Mouse (Mus musculus): ENCODE data around the gene Pnpla7.

Pnpla7 gene

GRCm38 (mm10) chr2:25069537-25069936, 93.7 kb downstream of the Pnpla7 start:
- no peak for DNase-seq (ENCODE audit: low read depth, low spot score)

GRCm38 (mm10) chr2:25072398-25072797, 96.6 kb downstream of the Pnpla7 start:
- DNase-seq (ENCODE audit: low read depth, low spot score) = peak; percentile 35

- no peak for DNase-seq (ENCODE audit: low read depth, low spot score)
Measured at GRCm38 (mm10) chr2:25075506-25075905, 99.7 kb downstream of the Pnpla7 start.

GRCm38 (mm10) chr2:25078967-25079366, 103.1 kb downstream of the Pnpla7 start:
- no peak for DNase-seq (ENCODE audit: low read depth, low spot score)

- no peak for DNase-seq (ENCODE audit: low read depth, low spot score)
Measured at GRCm38 (mm10) chr2:25080076-25080475, 104.2 kb downstream of the Pnpla7 start, which contains the start of gene Entpd8. Gene Entpd8 (plus strand): TSS chr2:25080304.

GRCm38 (mm10) chr2:25083697-25084096, 107.9 kb downstream of the Pnpla7 start:
- DNase-seq (ENCODE audit: low read depth, low spot score) = no peak

- DNase-seq (ENCODE audit: low read depth, low spot score) = no peak
Measured at GRCm38 (mm10) chr2:25085571-25085970, 109.7 kb downstream of the Pnpla7 start.

- DNase-seq (ENCODE audit: low read depth, low spot score) = no peak
Measured at GRCm38 (mm10) chr2:25087842-25088241, 112.0 kb downstream of the Pnpla7 start.

- DNase-seq (ENCODE audit: low read depth, low spot score) = no peak
Measured at GRCm38 (mm10) chr2:25088636-25089035, 112.8 kb downstream of the Pnpla7 start.

GRCm38 (mm10) chr2:25094785-25095108, 118.9 kb downstream of the Pnpla7 start:
- DNase-seq (ENCODE audit: low read depth, low spot score) = no peak

- no peak for DNase-seq (ENCODE audit: low read depth, low spot score)
Measured at GRCm38 (mm10) chr2:25095109-25095850, 119.4 kb downstream of the Pnpla7 start, which contains the start of gene Noxa1. Gene Noxa1 (minus strand): TSS chr2:25095149.

GRCm38 (mm10) chr2:25098005-25098615, 122.3 kb downstream of the Pnpla7 start:
- DNase-seq (ENCODE audit: low read depth, low spot score) = no peak

GRCm38 (mm10) chr2:25098956-25099355, 123.1 kb downstream of the Pnpla7 start:
- DNase-seq (ENCODE audit: low read depth, low spot score) = no peak

- DNase-seq (ENCODE audit: low read depth, low spot score) = no peak
Measured at GRCm38 (mm10) chr2:25099703-25100102, 123.9 kb downstream of the Pnpla7 start.
